Mouse (Mus musculus) stomach, postnatal 0 days (tissue): Measurements from ENCODE around the gene Gm15155.
"Not testable (repeated sequence)": the region's sequence is repeated elsewhere in the genome, so short reads cannot be mapped to it uniquely, and the experiment has no call there.

Experiments
- CTCF ChIP-seq: IDR thresholded peaks from 2 replicates; pipeline ENCODE4 v1.5.1; 2016; ENCODE audit warnings: antibody characterized with exemption, low read depth, mild to moderate bottlenecking, moderate library complexity
- EP300 ChIP-seq: optimal IDR thresholded peaks from 2 replicates; pipeline ENCODE3; 2016; ENCODE audit warnings: antibody characterized with exemption

DNA sequence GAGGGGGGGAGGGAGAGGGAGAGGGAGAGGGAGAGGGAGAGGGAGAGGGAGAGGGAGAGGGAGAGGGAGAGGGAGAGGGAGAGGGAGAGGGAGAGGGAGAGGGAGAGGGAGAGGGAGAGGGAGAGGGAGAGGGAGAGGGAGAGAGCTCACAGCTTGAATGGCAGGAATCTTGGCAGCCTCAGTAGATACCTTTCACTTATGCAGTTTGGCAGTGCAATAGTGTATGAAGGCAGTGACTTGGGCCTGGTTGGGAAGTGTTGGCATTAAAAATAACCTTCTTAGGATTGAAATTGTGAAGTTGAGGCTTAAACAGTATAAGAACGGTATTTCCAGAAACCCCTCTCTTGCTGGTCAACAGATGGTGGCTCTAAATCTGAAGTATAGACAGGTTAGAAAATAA, 65.9 kb downstream of the Gm15155 start:
- TF ChIP-seq CTCF, EP300: not testable (repeated sequence)
